In the genomic region with DNA sequence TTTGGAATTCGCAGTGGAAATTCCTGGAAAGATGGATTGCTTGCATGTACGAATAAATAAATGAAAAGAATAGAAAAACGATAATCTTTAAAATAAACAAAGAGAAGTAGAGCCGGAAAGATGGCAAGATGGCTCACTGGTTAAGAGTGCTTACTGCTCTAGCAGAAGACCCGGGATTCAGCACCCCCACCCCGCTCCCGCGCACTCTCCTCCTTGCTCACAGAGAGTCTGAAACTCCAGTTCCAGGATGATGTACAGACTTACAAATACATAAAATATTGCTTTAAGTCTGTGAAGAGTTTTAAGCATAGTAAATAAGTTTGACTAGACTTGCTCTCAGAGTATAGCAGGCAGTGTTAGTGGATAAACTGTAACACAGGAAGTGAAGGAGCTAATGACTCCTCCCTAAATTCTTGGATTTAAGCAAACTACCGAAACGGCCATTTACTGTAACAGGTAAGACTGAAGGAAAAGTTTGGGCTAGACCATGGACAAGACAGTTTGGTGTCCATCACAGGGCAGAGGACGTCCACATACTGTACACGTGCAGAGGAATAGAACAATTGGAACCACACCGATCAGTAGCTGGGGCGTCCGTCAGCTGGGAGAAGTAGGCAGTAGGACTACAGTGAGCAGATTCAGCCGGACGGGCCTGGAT, we compare ENCODE assay signal across 8 mouse cellular contexts. TPM values are rescaled to one million over a fixed set of nuclear protein-coding genes. Genes with fewer than 3 reads are reported as not detected.
DNase-seq lines count a peak whose midpoint lies in the region; ATAC-seq lines count a peak whose summit lies in the region.

No protein-coding gene starts in this region.

- peak overlapping the region; percentile 90 for H3K4me2 ChIP-seq in hindbrain, embryonic 16.5 days (ENCODE audit: low read length)

- DNase-seq in adrenal gland, postnatal 10 days: peak; percentile 33
- DNase-seq in adrenal gland, adult (ENCODE audit: inconsistent age in 2 of 2, low spot score in 1 of 2): no peak
- DNase-seq in thymus, postnatal 4 days: peak; percentile 42
- DNase-seq in thymus, postnatal 36 days: no peak
- peak; percentile 5 for DNase-seq in mesoderm, embryonic 11.5 days (ENCODE audit: low read depth, low spot score)
- DNase-seq in layer of hippocampus, adult 9-10 months (ENCODE audit: low spot score): no peak
- DNase-seq in gastrocnemius, adult 8-10 months (ENCODE audit: low spot score in 2 of 2): no peak

- no peaks in the 10 kb centered on the region for H3K9me3 ChIP-seq in hindbrain, embryonic 16.5 days (ENCODE audit: control insufficient read depth, low read length)

- H3K4me1 ChIP-seq in hindbrain, embryonic 16.5 days (ENCODE audit: control insufficient read depth, insufficient read depth, low read depth, low read length): peaks cover 23% of the 10 kb centered on the region

- H3K27me3 ChIP-seq in hindbrain, embryonic 16.5 days (replicated peaks; ENCODE audit: control insufficient read depth, insufficient read depth, low read length): no peaks in the 10 kb centered on the region

- H3K4me3 ChIP-seq in hindbrain, embryonic 16.5 days (ENCODE audit: low read length): peak overlapping the region; percentile 96

- H3K27ac ChIP-seq in hindbrain, embryonic 16.5 days (ENCODE audit: low read depth, low read length): peak overlapping the region; percentile 96

- ATAC-seq in hindbrain, embryonic 16.5 days: peak; percentile 84

- 8% methylated on average over 17 of the region's 17 CpGs for WGBS in hindbrain, embryonic 16.5 days

- H3K36me3 ChIP-seq in hindbrain, embryonic 16.5 days (ENCODE audit: control insufficient read depth, insufficient read depth, low read length): no peaks in the 10 kb centered on the region; the same call in 1 of the 2 replicates

- peak overlapping the region; percentile 97 for H3K9ac ChIP-seq in hindbrain, embryonic 16.5 days (ENCODE audit: low read depth, low read length)

RNA-seq across cellular contexts. Expression of gene Ncbp1, which starts 0.7 kb away (rescaled TPM):
- 10 to 100 TPM; 42.8 to 44.1 TPM for total RNA-seq in adrenal gland, postnatal 10 days (2021)
- polyA plus RNA-seq in hindbrain, embryonic 16.5 days (2015; fragmentation: Nextera tagmentation; extraction: Ambion mirVana): 61.4 and 71.7 TPM in 2 replicates
- 10 to 100 TPM; 11.7 to 16.9 (median 13.2) TPM for total RNA-seq in gastrocnemius, adult 8-10 months (2022)

RNA-seq across cellular contexts. Expression of gene Tstd2, which starts 0.7 kb away (rescaled TPM):
- 10 to 100 TPM; 22.3 to 28.5 TPM for total RNA-seq in adrenal gland, postnatal 10 days (2021)
- 19.2 and 26.2 TPM in 2 replicates for polyA plus RNA-seq in hindbrain, embryonic 16.5 days (2015; fragmentation: Nextera tagmentation; extraction: Ambion mirVana)
- total RNA-seq in gastrocnemius, adult 8-10 months (2022): 10 to 100 TPM in 1 of 4 experiments, 1 to 10 TPM in 3; 8.4 to 11.9 (median 9.2) TPM

RNA-seq across cellular contexts. Expression of gene Xpa, which starts 58.4 kb away (rescaled TPM):
- 10 to 100 TPM; 19.0 to 24.2 TPM for total RNA-seq in adrenal gland, postnatal 10 days (2021)
- polyA plus RNA-seq in hindbrain, embryonic 16.5 days (2015; fragmentation: Nextera tagmentation; extraction: Ambion mirVana): 23.5 and 25.8 TPM in 2 replicates
- 1 to 10 TPM; 4.9 to 8.6 (median 6.7) TPM for total RNA-seq in gastrocnemius, adult 8-10 months (2022)

Comparison
In these comparisons a context has a peak if more than half of its experiments do, and no peak if none do; other contexts are left out.
1. DNase-seq: peak in adrenal gland, postnatal 10 days (single experiment), thymus, postnatal 4 days (single experiment) and mesoderm, embryonic 11.5 days (single experiment); none in adrenal gland, adult (0 of 2), thymus, postnatal 36 days (0 of 2), layer of hippocampus, adult 9-10 months (single experiment) and gastrocnemius, adult 8-10 months (0 of 2).